Mouse (Mus musculus) kidney, adult 9 months (tissue): ENCODE measurements around the gene Phc3.
A peak's percentile ranks its signal among the peaks of the same experiment; 100 is the strongest.
"Not testable (repeated sequence)": the region's sequence is repeated elsewhere in the genome, so short reads cannot be mapped to it uniquely, and the experiment has no call there.

Experiments
- DNase-seq: peaks from one replicate; pipeline ENCODE4 v3.0.0; 2022

The Phc3 gene

DNA sequence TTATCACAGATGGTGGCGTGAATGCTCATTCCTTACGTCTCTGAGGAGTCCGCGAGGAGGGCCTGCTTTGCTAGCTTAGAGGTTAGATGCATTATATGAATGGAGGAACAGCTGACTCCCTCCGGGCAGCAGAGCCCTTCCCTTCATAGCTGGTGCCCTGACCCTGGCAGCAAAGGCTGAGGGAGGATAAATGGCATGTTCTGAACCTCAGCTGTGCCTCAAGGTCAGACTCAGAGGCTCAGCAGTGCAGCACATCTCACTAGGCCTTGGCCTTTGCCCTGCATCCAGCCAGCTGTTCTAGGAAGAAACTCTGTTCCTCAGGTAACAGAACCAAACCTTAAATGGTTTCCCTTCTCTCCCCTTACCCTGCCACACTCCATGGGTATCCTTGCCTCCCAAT is 101.0 kb downstream of the Phc3 start:
- DNase-seq = no peak

DNA sequence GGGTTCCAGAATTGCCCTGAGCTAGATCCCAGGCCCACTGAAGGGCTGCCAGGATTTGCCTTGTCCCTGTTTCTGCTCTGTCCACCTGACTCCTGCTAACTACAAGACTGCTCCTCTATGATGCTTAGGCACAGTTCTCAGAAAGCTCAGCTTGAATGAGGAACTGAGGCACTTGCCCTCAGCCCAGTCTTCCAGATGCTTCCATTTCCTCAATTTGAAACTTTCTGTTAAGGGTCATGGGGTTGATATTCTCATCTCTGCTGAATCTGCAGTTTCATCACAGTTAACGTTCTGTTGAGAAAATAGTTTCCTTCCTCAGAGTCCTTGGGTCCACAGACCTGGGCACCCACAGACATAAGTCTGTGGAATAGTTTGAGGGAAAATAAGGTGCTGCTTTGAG is 104.6 kb downstream of the Phc3 start:
- no peak for DNase-seq

DNA sequence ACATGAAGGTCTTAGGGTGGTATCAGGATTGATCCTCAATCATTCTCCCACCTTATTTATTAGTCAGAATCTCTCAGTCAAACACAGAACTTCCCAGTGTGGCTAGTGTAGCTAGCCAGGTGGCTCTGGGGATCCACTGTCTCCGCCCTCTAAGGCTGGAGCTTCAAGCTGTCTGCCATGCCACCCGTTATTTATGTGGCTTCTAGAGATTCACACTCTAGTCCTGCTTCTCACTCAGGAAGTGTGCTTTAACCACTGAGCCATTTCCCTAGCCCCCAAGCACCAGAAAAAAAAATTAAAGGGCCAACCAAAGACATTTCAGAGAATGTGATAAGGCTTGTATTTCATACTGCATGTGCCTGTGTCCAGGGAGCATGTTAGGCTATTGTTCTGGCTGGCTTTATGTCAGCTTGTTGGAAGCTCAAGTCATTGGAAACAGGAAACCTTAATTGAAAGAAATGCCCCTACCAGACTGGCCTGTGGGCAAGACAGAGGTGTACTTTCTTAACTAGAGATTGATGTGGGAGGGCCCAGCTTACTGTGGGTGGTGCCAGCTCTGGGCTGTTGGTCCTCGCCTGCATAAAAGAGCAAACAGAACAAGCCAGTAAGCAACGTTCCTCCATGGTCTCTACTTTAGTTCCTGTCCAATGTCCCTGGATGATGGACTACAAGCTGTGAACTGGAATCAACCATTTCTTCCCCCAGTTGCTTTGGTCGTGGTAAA is 105.3 kb downstream of the Phc3 start:
- no peak for DNase-seq

DNA sequence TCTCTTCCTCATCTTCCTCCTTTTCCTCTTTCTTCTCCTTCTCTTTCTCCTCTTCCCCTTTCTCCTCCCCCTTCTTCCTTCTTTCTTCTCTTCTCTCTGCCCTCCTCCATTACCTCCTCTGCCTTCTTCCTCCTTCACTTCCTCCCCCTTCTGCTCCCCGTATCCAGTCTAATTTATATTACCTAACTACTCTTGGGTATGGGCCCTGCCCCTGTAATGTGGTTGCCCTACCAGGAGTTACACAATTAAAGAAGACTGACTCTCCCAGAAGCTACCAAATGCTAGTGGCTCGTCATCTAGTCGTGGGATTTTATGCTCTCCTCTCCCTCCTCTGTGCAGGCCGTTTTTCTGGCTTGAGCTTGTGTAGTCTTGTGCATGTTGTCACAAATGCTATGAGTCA is 108.5 kb downstream of the Phc3 start:
- no peak for DNase-seq

DNA sequence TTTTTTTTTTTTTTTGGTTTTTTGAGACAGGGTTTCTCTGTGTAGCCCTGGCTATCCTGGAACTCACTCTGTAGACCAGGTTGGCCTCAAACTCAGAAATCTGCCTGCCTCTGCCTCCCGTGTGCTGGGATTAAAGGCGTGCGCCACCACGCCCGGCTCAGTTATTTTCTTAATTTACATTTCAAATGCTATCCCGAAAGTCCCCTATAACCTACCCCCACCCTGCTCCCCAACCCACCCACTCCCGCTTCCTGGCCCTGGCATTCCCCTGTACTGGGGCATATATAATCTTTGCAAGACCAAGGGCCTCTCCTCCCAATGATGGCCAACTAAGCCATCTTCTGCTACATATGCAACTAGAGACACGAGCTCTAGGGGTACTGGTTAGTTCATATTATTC is 109.6 kb downstream of the Phc3 start:
- DNase-seq = not testable (repeated sequence)

DNA sequence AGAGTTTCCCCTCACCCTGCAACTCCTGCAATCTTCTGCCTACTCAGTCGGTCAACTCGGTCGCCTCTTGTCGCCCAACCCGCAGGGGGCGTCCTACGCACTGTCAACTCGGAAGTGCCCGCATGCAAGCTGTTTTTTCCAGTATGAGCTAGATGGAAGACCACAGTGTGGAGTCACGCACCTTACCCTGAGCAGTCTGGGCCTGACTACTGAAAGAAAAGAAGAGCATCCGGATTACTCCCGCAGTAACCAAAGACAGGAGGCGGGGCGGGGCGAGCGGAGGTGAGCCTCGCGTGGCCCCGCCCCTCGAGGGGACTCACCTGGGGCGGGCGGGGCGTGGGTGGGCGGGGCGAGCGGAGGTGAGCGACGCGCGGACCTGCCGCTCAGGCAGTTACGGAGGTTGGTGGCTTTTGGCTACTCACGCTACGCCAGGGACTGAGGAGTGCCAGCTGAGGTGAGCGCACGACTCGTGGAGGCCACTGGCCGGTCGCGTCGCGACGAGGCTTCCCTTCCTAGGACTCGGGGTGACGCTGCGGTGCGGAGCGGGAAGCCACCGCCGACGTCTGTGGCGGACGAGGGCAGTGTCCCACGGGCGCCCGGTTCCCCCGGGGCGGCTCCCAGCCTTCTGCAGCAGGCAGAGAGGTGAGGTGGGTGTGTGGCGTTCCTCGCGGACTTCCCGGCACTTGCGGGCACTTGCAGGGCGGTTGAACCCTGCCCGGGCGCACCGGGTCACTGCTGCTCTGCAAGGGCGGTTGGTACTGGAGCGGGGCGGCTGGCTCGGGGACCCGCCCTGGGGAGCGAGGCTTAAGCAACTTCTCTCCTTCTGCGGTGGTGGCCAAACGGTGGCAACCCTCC is 113.4 kb downstream of the Phc3 start, which contains the start of gene Gpr160:
Gene Gpr160 (plus strand): TSS at position 347 of the 855 bp plus-strand sequence.
- peak; percentile 82 for DNase-seq

DNA sequence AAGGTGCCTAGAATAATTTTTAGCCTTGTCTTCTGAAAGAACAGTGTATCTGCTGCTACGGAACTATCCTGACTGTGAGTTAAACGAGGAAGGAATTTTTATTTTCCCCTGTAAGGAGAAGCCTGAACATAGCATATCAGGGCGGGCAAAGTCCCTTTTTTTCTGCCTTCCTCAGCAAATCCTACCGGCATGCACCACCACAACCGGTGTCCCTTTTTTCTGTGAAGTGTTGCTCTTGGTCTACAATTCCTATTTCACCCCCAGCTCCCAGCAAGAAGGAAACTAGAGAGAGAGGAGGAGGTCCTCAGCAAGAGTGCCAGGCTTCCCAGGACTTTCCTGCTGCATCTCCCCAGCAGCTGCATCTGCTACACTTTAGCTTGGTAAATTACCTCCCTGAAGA is 115.6 kb downstream of the Phc3 start:
- peak; percentile 42 for DNase-seq

DNA sequence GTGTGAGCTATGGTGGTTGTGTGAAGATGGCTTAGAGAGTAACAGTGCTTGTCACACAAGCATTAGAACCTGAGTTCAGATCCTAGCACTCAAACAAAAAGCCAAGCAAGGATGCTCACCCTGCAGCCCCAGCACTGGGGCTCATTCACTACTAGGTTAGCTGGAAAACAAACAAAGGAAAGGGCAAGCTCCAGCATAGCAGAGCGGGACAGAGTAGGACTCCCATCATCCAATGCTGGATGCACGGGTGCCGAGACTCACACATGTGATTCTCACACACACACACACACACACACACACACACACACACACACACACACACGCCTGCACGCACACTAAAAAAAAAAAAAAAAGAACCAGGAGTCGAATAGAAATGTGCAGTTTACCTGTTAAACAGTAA is 117.8 kb downstream of the Phc3 start:
- DNase-seq = peak; percentile 41
